Mouse (Mus musculus) ES-Bruce4 (cell line): ENCODE results near the gene Slc9a5. TPM values are rescaled to one million over a fixed set of nuclear protein-coding genes. Genes with fewer than 3 reads are reported as not detected.

Experiments
- H3K27ac ChIP-seq: 2 replicates; pipeline ENCODE4 v1.5.1; 2012; ENCODE audit warnings: low read length, inconsistent platforms; ENCODE audit not compliant: insufficient read depth
- H3K27me3 ChIP-seq: 2 replicates; pipeline ENCODE4 v1.6.1; 2012; ENCODE audit warnings: mild to moderate bottlenecking, low read length, inconsistent platforms; ENCODE audit not compliant: control insufficient read depth, poor library complexity, insufficient read depth, severe bottlenecking
- H3K36me3 ChIP-seq: 2 replicates; pipeline ENCODE4 v1.6.1; 2012; ENCODE audit warnings: inconsistent platforms, mild to moderate bottlenecking, low read length, moderate library complexity; ENCODE audit not compliant: control insufficient read depth, poor library complexity, insufficient read depth, severe bottlenecking
- H3K4me1 ChIP-seq: one replicate; pipeline ENCODE4 v1.8.1; 2011; ENCODE audit warnings: low read length; ENCODE audit not compliant: control insufficient read depth, insufficient read depth
- H3K4me3 ChIP-seq: 2 replicates; pipeline ENCODE4 v1.5.1; 2011; ENCODE audit warnings: low read depth, mild to moderate bottlenecking, low read length
- H3K9ac ChIP-seq: 2 replicates; pipeline ENCODE4 v1.6.1; 2012; ENCODE audit warnings: low read depth, mild to moderate bottlenecking, inconsistent platforms; ENCODE audit not compliant: poor library complexity, severe bottlenecking
- H3K9me3 ChIP-seq: replicated peaks from 2 replicates; pipeline ENCODE4 v1.6.1; 2012; ENCODE audit warnings: mild to moderate bottlenecking, low read length, inconsistent platforms; ENCODE audit not compliant: control insufficient read depth, poor library complexity, insufficient read depth, severe bottlenecking
- CTCF ChIP-seq: IDR thresholded peaks from one replicate; pipeline ENCODE4 v1.8.1; 2011; ENCODE audit warnings: low read depth, low read length
- EP300 ChIP-seq: IDR thresholded peaks from 2 replicates; pipeline ENCODE4 v1.6.1; 2011; ENCODE audit warnings: low read depth, low read length; ENCODE audit not compliant: insufficient read depth
- POLR2A ChIP-seq: IDR thresholded peaks from one replicate; pipeline ENCODE4 v1.8.1; 2011; ENCODE audit warnings: low read length; ENCODE audit not compliant: insufficient read depth
- polyA plus RNA-seq: library from polyadenylated mRNA; stranded (reverse); fragments of >200 nt; gene quantifications from 2 replicates; pipeline ENCODE4 v1.2.4, GENCODE M21; 2011; ENCODE audit warnings: low read depth; ENCODE audit not compliant: missing spikeins, insufficient read depth, insufficient read length

The Slc9a5 gene
- polyA plus RNA-seq, 1 experiment = 14.7 TPM

- TF ChIP-seq CTCF (no peak), EP300 (no peak), POLR2A (no peak)
- Histone ChIP-seq H3K4me3 (no peak overlapping the region), H3K9ac (no peak overlapping the region), H3K27ac (no peak overlapping the region), H3K4me1 (peaks cover 3% of the 10 kb centered on the region), H3K9me3 (no peaks in the 10 kb centered on the region), H3K36me3 (peaks cover 35% of the 10 kb centered on the region), H3K27me3 (no peaks in the 10 kb centered on the region)
Measured at GRCm38 (mm10) chr8:105331469-105331868, 17.2 kb upstream of the Slc9a5 start.

GRCm38 (mm10) chr8:105331931-105332330 lies 16.7 kb upstream of the Slc9a5 start:
- no peak overlapping the region for H3K9ac ChIP-seq
- peaks cover 3% of the 10 kb centered on the region for H3K4me1 ChIP-seq
- H3K36me3 ChIP-seq = peaks cover 35% of the 10 kb centered on the region
- H3K9me3 ChIP-seq = no peaks in the 10 kb centered on the region
- no peak overlapping the region for H3K27ac ChIP-seq
- H3K27me3 ChIP-seq = no peaks in the 10 kb centered on the region
- H3K4me3 ChIP-seq = no peak overlapping the region
- TF ChIP-seq CTCF (no peak), EP300 (no peak), POLR2A (no peak)

- Histone ChIP-seq H3K27me3 (no peaks in the 10 kb centered on the region), H3K4me1 (peaks cover 1% of the 10 kb centered on the region), H3K4me3 (no peak overlapping the region), H3K9me3 (no peaks in the 10 kb centered on the region), H3K27ac (no peak overlapping the region), H3K9ac (no peak overlapping the region), H3K36me3 (peaks cover 35% of the 10 kb centered on the region)
- no peak for TF ChIP-seq POLR2A
Measured at GRCm38 (mm10) chr8:105332523-105332922, 16.1 kb upstream of the Slc9a5 start.

GRCm38 (mm10) chr8:105336373-105337130 lies 12.1 kb upstream of the Slc9a5 start:
- Histone ChIP-seq H3K9ac (peak overlapping the region; percentile 11; the same call in 1 of the 2 replicates), H3K9me3 (no peaks in the 10 kb centered on the region), H3K27me3 (no peaks in the 10 kb centered on the region), H3K4me1 (peaks cover 5% of the 10 kb centered on the region), H3K4me3 (peak overlapping the region; percentile 50), H3K27ac (no peak overlapping the region), H3K36me3 (peaks cover 7% of the 10 kb centered on the region)
- TF ChIP-seq POLR2A = no peak
- no peak for TF ChIP-seq EP300
- TF ChIP-seq CTCF = no peak

GRCm38 (mm10) chr8:105338992-105339391 lies 9.7 kb upstream of the Slc9a5 start:
- H3K4me3 ChIP-seq = no peak overlapping the region
- TF ChIP-seq CTCF (no peak), EP300 (no peak), POLR2A (no peak)

GRCm38 (mm10) chr8:105339886-105340635 lies 8.6 kb upstream of the Slc9a5 start:
- H3K9me3 ChIP-seq = no peaks in the 10 kb centered on the region
- H3K4me3 ChIP-seq = no peak overlapping the region
- H3K9ac ChIP-seq = no peak overlapping the region
- peaks cover 8% of the 10 kb centered on the region for H3K4me1 ChIP-seq
- H3K27ac ChIP-seq = no peak overlapping the region
- no peaks in the 10 kb centered on the region; the same call in 1 of the 2 replicates for H3K36me3 ChIP-seq
- no peaks in the 10 kb centered on the region for H3K27me3 ChIP-seq
- TF ChIP-seq EP300 = no peak
- TF ChIP-seq CTCF = no peak
- TF ChIP-seq POLR2A = no peak

More at GRCm38 (mm10) chr8:105338992-105339391, 9.7 kb upstream of the Slc9a5 start:
- Histone ChIP-seq H3K27ac (no peak overlapping the region), H3K27me3 (no peaks in the 10 kb centered on the region), H3K9me3 (no peaks in the 10 kb centered on the region), H3K36me3 (peaks cover 4% of the 10 kb centered on the region), H3K4me1 (peaks cover 8% of the 10 kb centered on the region), H3K9ac (no peak overlapping the region)
